Mouse (Mus musculus) NIH3T3 (cell line): ENCODE data around the gene Rora.

Source experiments
- DNase-seq: peaks from one replicate; pipeline ENCODE4 v3.0.0-alpha.2; 2012; ENCODE audit warnings: low read depth

The Rora gene

DNA sequence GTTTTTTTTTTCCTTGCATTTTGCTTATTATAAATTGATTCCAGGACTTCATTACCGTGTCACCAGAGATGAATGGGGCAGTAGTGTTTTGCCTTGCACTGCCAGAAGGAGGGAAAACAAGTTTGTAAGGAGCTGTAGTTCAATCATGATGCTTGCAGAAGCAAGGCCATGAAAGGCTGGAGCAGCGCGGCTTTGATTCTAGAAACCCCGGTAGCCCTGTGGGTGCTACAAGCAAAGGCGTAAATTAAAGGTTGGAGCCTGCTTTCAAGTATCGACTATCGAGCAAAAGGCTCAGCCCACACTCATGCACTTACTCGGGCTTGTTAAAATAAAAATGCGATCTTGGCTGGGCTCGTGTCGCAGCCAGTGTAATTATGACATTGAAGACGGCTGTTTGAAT, 656.9 kb downstream of the Rora start:
- no peak for DNase-seq

DNA sequence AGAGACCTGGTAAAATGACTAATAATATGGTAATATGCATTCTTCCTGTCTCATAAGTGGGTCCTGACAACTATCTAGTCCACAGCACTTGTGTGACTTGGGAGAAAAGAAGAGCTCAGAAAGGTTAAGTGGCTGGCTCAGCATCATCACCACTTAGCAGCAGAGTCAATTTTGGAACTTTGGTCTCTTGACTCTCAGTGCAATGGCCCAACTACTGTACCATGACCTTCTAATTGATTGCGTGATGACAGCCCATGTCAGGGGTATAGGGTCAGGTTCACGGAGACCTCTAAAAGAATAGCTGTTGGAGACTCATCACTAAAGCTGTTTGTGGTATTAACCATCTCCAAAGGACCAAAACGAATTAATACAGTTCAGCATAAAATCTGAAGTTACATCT, 659.7 kb downstream of the Rora start:
- no peak for DNase-seq

DNA sequence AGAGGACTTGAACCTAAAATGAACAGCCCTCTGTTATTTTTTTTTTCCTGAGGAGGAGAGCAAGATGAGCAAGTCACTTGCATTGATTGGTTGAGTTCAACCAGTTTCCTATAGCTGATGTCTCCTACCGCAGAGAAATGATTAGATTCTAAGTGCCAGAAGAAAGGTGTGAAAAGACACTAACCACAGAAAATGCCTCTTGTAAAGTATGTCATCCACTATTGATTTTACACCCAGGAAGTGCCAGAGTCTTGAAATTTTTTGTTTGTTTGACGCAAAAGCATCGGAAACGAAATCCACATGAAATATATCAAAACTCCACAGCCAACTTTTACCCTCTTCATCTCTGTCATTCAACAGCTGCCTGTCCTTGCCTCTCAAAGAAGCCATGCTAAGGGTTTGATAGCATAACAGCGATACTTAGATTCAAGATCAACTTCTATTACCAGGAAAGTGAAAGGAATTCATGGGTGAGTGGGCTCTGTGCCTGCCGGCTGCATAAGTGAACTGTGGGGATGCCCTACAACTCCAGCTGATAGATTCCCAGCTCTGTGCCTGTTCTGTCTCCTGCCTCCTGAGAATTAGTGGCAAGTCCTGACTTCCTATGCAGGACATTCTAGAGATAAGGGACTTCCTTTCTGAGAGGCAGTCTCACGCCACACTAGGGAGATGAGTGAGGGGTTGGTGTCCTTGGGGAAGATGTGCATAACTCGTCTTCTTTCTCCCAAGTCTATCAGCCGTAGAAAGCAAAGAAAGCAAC, 661.0 kb downstream of the Rora start:
- no peak for DNase-seq

DNA sequence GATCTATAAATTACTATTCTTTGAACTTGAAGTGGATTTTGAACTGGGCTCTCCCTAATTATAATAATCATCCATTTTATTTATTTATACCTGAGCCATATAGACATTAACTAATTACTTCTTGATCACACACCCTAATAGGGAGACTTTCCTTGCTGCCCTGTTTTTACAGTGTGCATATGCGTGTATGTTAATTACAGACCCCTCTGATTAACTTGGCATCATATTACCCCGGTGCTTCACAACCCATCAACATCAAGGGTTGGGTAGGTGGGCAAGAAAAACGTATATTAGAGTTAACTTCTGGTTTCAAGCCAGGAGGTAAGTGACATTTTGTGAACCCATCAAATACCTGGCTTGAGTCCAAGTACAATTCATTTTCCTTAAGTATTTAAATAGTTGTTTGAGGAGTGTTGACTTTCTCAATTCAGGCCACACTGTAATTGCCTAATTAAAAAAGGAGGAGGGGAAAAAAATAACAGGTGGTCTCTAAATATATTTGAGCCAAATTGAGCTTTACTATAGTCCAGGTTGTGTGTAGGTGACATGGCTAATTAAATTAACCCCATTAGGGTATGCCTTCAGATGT, 664.0 kb downstream of the Rora start:
- no peak for DNase-seq

DNA sequence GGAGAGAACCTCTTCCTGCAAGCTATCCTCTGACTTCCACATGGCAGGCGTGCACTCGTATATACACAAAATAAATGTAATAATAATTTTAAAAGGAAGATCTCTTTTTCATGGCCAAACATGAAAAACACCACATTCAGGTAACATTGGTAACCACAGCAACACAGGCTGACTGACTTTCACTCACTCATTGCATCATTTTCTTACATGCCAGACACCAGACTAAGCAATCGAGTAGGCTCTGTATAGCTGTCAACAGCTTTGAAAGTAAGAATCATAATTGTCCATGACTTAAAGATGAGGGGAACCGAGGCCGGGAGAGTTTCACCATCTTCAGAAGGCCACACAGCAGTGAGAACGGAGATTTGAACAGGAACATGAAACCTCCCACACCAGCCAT, 665.8 kb downstream of the Rora start:
- no peak for DNase-seq

DNA sequence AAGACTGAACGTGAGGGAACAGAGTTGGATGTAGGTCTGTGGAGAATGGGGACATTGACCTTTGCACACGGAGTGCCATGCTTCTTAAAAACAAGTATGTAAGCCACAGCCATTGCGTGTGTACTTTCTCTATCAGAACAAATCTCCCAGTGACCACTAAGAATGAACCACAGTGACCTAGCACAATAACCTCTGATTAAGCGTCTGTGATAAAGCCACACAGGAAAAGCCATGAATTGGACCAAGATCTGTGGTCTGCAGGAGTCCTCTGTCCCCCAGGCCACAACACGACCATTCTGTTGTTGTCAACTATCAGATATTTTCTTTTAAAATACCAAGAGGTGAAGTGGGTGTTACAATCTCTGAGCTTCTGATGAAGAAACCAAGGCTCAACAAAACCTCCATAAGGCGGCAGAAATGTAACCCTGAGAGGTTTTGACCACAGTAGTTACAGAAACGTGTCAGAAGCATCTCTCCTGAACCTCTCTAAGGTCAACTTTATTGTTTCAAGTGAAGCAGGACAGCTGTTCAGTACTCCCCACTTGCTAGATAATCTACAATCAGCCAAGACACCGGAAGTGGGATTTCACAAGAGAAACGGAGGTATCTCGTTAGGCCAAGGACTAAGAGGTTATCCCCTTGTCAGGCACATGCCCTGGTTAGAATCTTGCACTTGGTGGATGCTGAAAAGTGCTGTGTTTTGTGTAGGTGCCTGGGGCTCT, 666.5 kb downstream of the Rora start:
- DNase-seq: no peak

DNA sequence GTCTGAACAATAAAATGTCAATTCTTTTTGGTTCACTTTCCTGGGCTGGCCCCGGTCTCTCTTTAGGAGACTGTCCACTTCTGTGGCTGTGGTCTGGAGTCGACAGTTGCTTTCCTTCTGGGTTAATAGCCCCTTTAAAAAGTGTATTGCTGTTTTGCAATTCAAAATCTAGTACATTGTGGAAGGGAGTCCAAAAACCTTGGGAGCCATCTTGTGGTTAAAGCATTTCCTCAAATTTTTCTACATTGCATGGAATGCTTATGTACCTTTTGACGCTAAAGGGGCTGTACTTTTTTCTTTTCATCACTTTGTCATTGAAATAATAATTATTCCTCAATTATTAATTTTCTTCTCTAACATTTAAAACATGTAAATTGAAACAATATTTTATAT, 667.0 kb downstream of the Rora start:
- DNase-seq: no peak

DNA sequence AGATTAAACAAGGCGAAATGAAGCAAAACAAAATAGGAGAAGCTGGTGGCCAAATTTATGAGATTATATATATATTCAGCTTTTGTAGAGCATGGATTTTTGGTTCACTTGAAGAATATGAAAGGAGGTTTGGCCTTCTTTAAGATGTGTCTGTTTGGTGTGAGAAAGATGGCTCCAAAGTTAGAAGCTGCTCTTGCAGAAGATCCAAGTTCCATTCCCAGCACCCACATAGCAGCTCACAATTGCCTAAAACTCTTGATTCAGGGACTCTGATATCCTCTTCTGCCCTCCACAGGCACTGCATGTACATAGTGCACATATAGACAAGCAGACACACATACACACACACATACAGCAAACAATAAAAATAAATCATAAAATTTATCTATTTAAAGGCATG, 668.4 kb downstream of the Rora start:
- no peak for DNase-seq

DNA sequence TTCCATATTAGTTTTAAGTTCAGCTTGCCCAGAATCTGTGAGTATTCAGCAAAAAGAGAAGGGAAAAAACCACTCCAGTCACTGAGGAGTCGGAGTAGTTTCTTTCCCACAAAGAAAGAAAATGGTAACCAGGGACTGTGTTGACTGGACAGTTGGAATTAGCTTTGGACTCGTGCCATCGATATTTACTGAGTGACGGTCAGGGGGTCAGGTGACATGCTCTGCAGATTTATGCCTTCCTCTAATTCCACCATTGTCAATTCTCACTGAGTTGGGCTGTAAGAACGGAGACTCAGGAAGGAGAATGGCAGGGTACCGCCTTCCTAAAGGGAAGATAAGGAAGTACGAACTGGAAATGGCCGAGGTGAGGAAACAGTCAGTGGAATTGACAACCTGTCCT, 670.2 kb downstream of the Rora start:
- no peak for DNase-seq

DNA sequence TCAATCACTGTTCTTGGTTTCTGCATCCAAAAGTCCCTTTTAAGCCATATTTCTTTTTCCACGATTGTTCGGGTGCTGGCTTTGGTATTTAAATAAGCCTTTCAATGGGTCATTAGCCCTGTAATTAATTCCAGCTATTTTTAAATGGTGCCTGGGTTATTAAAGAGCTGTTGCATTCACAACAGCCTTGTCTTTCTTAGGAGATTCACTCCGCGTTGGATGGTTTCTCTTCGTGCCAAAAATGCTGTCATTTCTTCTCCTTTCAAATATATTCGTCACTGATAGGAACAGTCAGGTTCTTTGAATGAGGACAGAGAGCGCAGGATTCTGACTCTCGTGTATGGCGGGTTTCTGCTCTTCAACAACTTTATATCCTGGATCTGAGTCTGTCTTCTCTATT, 673.5 kb downstream of the Rora start:
- DNase-seq: no peak

DNA sequence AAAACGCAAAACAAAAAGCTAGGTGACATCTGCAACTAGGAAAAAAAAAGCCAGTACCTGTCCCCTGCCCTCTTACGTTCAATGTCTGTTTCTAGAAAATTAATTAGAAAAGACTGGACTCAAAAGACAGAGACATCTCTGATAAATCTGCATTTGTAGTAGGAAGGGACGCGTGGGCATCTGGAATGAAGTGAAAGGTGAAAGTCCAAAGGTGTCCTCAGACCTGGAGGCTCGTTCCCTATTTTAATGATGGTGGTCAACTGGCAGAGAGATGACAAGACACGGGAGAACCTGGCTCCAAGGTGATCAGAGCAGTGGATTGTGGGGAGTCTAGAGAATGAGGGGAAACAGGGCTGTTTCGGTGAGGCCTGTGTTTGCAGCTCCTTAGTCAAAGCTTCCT, 674.0 kb downstream of the Rora start:
- DNase-seq: no peak

DNA sequence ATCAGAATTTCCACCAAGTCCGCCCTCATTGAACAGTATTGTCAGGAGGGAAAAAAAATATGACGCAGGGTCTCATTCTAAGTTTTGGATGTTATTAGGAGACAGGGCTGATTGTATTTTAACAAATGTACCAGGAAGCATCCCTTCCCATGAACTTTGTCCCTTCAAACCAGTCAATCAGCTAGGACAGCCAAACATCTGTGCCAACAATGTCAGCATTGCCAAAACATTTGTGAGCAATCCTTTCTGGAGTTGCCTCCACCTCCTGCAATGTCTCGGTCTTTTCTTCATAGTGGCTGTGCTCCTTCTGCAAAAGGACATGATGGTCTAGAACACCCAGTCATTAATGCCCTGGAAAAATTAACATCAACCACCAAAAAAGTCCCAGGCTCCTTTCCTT, 678.2 kb downstream of the Rora start:
- DNase-seq: peak; percentile 12

DNA sequence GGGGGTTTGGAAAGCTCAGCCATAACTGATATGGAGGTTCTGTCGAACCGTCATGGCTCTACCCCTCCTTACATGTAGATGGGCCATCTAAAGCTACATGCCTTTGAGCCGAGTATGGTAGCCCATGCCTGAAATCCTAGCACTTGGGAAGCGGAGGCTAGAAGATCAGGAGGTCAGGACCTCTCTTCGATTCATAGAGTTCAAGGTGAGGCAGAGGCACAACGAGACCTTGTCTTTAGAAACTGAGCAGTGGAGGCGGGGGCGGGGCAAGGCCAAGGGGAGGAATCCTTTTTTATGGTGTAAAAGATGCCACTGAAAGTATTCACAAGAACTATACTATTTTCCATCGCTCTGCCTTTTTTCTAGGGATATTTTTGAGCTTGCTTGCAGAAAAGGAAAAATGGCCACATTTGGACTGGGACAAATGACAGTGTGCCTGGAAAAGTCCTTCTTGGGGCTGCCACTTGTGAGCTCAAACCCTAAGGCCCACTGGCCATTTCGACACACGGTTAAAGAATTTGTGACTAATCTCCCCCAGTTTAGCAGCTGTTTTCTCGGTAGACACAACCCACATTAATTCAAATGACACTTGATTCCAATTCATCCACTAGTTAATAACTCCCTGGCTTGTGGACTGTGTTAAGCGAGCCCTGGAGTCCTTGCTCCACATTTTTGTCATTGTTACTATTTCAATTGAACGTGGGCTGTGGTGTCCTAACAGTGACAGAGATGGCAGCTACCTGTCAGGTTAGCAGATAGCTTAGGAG, 679.4 kb downstream of the Rora start:
- DNase-seq: no peak

DNA sequence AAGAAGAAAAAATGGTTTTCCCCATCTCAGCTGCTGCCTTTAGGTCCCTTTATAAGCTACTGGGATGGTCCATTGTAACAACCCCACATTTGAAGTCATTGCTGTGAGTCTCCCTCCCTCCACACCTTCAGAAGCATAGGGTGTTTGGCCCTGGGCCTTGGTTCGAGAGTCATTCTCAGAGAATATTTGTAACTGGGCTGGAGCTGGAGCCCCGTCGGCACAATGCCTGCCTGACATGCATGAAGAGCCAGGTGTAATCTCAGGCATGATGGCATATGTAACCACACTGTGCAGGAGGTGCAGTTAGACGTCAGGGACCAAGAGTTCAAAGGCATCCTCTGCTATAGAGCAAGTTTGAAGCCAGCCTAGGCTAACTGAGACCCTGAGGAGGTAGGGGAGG, 680.1 kb downstream of the Rora start:
- no peak for DNase-seq

DNA sequence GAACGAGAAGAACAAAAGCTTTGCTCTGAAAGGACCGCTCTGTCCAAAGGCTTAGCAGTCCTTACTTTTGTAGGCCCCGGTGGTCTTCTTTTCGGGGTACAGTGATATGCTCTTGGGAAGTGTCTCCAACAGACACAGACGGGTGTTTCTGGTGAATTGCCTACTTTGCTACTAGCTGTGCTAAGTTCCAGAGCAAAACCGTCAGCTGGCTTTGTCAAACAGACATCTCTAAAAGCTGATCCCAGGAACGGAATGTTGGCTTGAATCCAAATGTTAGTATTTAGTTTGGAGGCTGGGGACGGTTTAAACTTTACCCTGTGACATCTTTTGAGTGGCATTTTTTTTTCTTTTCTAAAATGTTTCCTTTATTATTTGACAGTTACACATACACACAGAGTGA, 680.5 kb downstream of the Rora start:
- DNase-seq: no peak

DNA sequence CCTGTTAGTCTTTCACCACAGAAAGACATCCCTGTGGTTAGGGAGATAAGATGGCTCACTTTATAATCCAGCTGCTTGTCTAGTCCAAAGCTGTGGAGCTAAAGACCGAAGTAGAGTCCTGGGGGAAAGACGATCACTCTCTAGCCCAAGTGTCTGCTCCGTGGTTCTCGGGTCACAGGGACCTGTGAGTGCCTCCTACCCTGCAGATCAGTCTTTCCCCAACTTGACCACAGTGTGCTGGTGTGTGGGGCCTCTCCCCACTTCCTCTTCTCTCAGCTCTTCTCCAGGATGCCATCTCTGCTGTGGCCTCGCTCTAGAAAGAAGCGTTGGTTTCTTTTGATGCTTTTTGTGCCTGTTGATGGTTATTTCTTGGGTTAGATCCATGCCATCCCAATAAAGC, 682.5 kb downstream of the Rora start:
- no peak for DNase-seq

DNA sequence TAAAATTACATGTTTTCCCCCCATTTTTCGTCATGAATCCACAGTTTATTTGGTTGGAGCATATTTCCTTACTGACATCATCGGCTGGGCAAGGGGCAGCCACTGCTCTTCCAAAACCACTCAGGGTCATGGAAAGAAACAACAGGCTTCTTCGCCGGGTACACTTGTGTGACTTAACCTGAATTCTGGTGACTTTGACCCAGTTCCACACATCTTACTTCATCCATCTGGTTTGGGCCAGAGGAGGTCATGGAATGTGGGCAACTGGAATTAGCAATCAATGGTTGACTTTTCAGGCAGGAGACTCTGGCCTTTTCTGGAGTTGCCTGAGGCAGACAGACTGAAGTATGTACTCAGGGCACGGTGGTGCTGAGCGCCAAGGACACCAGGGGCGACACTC, 685.6 kb downstream of the Rora start:
- DNase-seq: peak; percentile 52

DNA sequence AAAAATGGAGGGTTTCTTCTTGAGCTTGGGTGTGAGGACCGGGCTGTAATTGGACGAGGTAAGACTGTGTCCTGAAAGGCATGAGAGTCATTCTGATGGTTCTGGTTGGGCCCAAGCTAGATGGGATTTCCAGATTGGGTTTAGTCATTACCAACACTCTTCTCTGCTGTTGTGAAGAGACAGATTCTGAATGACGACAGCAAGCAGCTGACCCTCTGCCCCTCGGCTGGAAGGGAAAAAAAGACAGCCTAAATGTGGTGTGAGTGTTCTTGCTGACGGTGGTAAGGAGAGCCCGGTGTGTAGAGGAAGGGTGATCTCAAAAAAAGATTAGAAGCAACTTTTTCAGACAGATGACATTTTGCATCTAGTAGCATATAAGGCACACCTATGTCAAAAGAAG, 686.2 kb downstream of the Rora start:
- no peak for DNase-seq

DNA sequence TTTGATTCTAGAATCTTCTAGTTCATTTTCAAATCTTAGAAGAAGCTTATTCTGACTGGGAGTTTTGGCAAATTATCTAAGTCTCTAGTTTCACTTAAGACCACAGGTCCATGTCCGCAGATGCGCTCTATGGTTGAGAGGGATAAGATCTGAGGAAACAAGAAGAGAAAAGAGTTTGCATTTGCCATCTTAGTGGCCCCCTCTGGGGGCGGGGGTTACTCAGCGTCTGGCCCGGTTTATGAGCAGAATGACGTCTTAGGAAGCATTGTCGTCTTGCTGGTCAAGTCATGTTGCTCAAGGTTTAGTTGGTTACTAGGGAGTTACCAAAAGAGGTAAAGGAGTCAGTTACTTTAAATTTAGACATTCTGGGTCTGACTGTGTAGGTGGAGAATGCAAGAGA, 686.8 kb downstream of the Rora start:
- DNase-seq: no peak

DNA sequence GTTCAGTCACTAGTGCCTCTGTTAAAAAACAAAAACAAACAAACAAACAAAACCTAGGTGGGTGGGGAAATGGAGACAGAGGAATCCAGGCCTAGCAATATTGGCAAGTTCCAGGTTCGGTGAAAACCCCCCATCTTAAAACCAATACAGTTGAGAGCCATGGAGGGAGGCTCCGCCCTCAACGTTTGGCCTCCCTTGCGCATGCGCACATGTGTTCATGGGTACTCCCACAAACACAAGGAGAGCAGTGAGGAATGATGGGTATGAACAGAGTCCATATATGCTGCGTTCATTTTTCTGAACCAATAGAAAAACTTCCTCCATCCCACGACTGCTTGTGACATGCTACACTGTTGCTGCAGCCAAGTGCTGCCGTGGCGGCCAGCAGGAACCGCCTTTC, 690.3 kb downstream of the Rora start:
- DNase-seq: no peak

DNA sequence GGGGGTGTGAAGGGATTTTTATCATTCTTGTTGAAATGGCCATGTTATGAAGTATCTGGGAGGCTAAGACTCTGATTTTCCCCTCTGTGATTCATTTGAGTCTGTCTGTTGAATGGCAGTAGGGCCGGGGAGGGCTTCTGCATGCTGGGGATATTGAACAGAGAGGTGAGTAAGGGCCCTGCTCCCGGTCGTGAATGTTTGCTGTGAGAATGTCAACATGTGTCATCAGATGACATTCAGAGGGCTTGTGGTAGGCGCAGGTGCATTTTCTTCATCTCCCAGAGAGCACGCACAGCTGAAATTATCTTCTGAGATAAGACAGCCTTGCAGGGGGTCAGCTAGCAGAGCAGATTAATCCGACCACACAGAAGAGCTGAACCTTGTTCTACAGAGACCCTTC, 692.0 kb downstream of the Rora start:
- no peak for DNase-seq

DNA sequence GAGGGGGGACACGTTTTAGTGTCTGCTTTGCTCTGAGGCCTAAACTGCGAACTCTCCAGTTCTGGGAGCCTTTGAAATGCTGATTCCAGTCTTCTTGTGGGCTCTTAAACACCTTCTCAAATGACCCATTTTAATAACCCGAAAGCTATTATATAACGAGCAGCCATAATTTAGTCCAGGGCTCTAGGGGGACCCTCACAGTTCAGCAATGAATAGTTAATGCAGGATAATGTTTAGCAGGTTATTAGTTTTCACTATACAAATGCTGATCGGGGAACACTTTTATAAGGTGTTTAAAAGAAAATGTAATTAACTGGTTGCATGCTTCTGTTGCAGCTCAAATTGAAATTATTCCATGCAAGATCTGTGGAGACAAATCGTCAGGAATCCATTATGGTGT, 694.2 kb downstream of the Rora start:
- no peak for DNase-seq

DNA sequence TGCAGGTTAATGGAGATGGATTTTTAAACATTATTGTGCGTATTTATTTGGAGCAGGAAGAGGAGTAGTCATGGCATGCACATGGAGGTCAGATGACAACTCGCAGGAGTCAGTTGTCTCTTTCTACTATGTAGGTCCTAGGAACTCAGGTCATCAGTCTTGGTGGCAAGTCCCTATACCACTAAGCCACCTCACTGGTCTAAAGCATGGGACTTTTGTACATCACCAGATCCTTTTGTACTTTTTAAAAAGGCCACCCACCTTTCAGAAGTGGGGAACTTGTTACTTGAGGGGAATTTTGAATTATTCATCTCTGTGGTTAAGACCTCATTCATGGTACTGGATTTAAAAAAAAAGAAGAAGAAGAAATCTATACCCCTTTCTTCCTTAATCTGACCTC, 696.0 kb downstream of the Rora start:
- DNase-seq: no peak
